Mouse (Mus musculus) midbrain, embryonic 11.5 days (tissue): ENCODE results near the gene Magix. TPM values are rescaled to one million over a fixed set of nuclear protein-coding genes. Genes with fewer than 3 reads are reported as not detected.

Experiments
- ATAC-seq: fragments of 200-750 bp; cut with Nextera tagmentation; 2 replicates; pipeline ENCODE4 v1.8.0; 2017; ENCODE audit warnings: moderate TSS enrichment, moderate library complexity; ENCODE audit not compliant: low FRiP score
- DNase-seq: peaks from one replicate; pipeline ENCODE4 v3.0.0; 2015; ENCODE audit warnings: low spot score; ENCODE audit errors: missing footprints
- H3K27ac ChIP-seq: fragments of 300-500 bp; sonication (generic); 2 replicates; pipeline ENCODE4 v1.5.1; 2014; ENCODE audit warnings: low read depth, low read length
- H3K27me3 ChIP-seq: fragments of 300-500 bp; sonication (generic); 2 replicates; pipeline ENCODE4 v1.6.1; 2014; ENCODE audit warnings: mild to moderate bottlenecking, low read length, moderate library complexity, mixed read lengths; ENCODE audit not compliant: control insufficient read depth, insufficient read depth
- H3K36me3 ChIP-seq: fragments of 300-500 bp; sonication (generic); 2 replicates; pipeline ENCODE4 v1.6.1; 2014; ENCODE audit warnings: mild to moderate bottlenecking, low read length, moderate library complexity, mixed read lengths; ENCODE audit not compliant: control insufficient read depth, insufficient read depth
- H3K4me1 ChIP-seq: fragments of 300-500 bp; sonication (generic); 2 replicates; pipeline ENCODE4 v1.6.1; 2014; ENCODE audit warnings: low read length; ENCODE audit not compliant: control insufficient read depth, insufficient read depth
- H3K4me2 ChIP-seq: fragments of 300-500 bp; sonication (generic); 2 replicates; pipeline ENCODE4 v1.6.1; 2014; ENCODE audit warnings: mild to moderate bottlenecking, moderate library complexity
- H3K4me3 ChIP-seq: fragments of 300-500 bp; sonication (generic); 2 replicates; pipeline ENCODE4 v1.5.1; 2014; ENCODE audit warnings: low read depth, low read length
- H3K9ac ChIP-seq: fragments of 300-500 bp; sonication (generic); 2 replicates; pipeline ENCODE4 v1.6.1; 2014; ENCODE audit warnings: low read length
- H3K9me3 ChIP-seq: fragments of 300-500 bp; sonication (generic); 2 replicates; pipeline ENCODE4 v1.6.1; 2016; ENCODE audit warnings: low read length; ENCODE audit not compliant: control insufficient read depth
- WGBS: fragments of 180-500 bp; shearing (Covaris S2); extraction: QIAGEN DNeasy Blood & Tissue Kit; methylation state at CpG from one replicate; pipeline ENCODE4 v1.1.7; 2014; 5-methylcytosine and 5-hydroxymethylcytosine counted together
- polyA plus RNA-seq: library from polyadenylated mRNA; unstranded; fragments of >200 nt; fragmentation: Nextera tagmentation; extraction: Ambion mirVana; gene quantifications from 2 replicates; pipeline ENCODE4 v1.2.1, GENCODE M21; 2014

Gene Magix
- polyA plus RNA-seq, 1 experiment from 2014 or later = not detected

DNA sequence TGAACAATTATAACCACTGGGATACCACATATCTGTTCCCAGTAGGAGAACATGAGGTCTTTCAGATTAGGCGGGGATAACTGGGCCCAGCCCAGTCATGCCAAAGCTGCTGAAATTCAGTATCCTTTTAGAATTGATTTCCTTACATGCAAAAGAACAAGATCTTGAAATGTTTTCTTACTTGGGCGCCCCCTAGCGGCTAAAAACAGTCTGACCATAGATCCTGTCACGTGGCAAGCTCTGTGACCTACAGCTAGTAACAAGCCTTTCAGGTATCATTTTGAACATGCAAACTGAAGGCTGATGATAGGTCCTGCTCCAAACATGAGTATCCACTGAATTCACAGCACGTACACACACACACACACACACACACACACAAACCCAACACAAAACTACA is 35.7 kb downstream of the Magix start:
- peak; percentile 95 for DNase-seq
- WGBS = 7% methylated on average over 5 of the region's 5 CpGs
- no peaks in the 10 kb centered on the region for H3K4me1 ChIP-seq

GRCm38 (mm10) chrX:7640785-7641184 is 40.3 kb downstream of the Magix start:
- Histone ChIP-seq H3K9ac (no peak overlapping the region), H3K4me3 (no peak overlapping the region), H3K27ac (no peak overlapping the region), H3K4me2 (0 out of 2 replicates have a peak overlapping the region, but pooled peaks have one; percentile 4), H3K9me3 (no peaks in the 10 kb centered on the region), H3K36me3 (no peaks in the 10 kb centered on the region), H3K27me3 (no peaks in the 10 kb centered on the region), H3K4me1 (no peaks in the 10 kb centered on the region)
- ATAC-seq (no peak), DNase-seq (no peak)
- 49% methylated on average over 12 of the region's 12 CpGs for WGBS

More for the DNA sequence above, 35.7 kb downstream of the Magix start:
- Histone ChIP-seq H3K4me2 (no peak overlapping the region), H3K9me3 (no peaks in the 10 kb centered on the region), H3K27ac (no peak overlapping the region), H3K36me3 (no peaks in the 10 kb centered on the region), H3K27me3 (no peaks in the 10 kb centered on the region), H3K4me3 (no peak overlapping the region), H3K9ac (no peak overlapping the region)
- ATAC-seq = no peak

GRCm38 (mm10) chrX:7639536-7640325 is 41.3 kb downstream of the Magix start:
- Histone ChIP-seq H3K4me3 (peak overlapping the region; percentile 45), H3K27ac (no peak overlapping the region), H3K4me2 (peak overlapping the region; percentile 51), H3K36me3 (no peaks in the 10 kb centered on the region), H3K9ac (peak overlapping the region; percentile 60), H3K9me3 (no peaks in the 10 kb centered on the region), H3K4me1 (no peaks in the 10 kb centered on the region), H3K27me3 (no peaks in the 10 kb centered on the region)
- DNase-seq = no peak
- ATAC-seq = peak; percentile 31; the same call in 1 of the 2 replicates
- 20% methylated on average over 13 of the region's 13 CpGs for WGBS

DNA sequence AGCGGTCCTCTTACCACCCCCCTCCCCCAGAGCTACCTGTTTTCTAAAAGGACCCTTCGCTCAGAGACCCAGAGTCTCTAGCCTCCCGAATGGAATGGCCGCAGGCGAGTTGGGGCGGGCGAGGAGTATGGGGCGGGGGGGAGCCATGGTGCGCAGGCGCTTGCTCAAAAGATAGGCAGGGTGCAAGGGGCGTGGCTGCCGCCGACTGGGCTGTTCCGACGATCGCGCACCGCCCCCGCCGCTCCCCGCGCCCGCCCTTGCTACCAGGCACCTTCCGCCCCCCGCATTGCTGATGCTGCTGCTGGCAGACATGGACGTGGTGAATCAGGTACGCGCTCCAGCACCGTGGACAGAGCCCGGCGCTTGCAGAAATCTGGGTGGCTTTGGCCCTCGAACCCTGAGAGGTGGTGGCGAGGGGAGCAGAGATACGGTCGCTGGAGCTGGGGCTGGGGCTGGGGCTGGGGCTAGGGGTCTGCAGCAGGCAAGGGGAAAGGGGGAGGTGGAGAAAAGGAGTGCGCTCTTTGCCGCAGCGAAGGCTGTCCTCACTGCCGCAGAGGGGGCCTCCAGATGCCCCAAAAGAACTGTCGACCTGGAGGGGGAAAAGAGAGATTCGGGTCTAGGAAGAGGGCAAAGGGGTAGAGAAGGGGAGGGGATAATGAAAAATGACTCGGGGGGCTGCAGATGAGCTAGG is 42.5 kb downstream of the Magix start, which contains the start of gene Syp:
TSS of gene Syp (plus strand) at position 71 of the 691 bp plus-strand sequence.
- Histone ChIP-seq H3K27ac (no peak within 1 kb of the TSS), H3K27me3 (no peaks in the 10 kb centered on the region), H3K9me3 (no peaks in the 10 kb centered on the region), H3K36me3 (no peaks in the 10 kb centered on the region), H3K9ac (peak within 1 kb of the TSS; percentile 60), H3K4me1 (no peaks in the 10 kb centered on the region), H3K4me3 (peak within 1 kb of the TSS; percentile 45), H3K4me2 (peak within 1 kb of the TSS; percentile 51)
- peak; percentile 89 for ATAC-seq
- DNase-seq = peak; percentile 98
- 17% methylated on average over 40 of the region's 42 CpGs for WGBS

GRCm38 (mm10) chrX:7635101-7635500 is 46.0 kb downstream of the Magix start:
- H3K27me3 ChIP-seq = no peaks in the 10 kb centered on the region
- H3K9ac ChIP-seq = no peak overlapping the region
- no peak for DNase-seq
- no peak for ATAC-seq
- H3K36me3 ChIP-seq = no peaks in the 10 kb centered on the region
- 75% methylated on average over 3 of the region's 3 CpGs for WGBS
- H3K27ac ChIP-seq = no peak overlapping the region
- no peaks in the 10 kb centered on the region for H3K4me1 ChIP-seq
- no peak overlapping the region for H3K4me2 ChIP-seq
- no peak overlapping the region for H3K4me3 ChIP-seq
- no peaks in the 10 kb centered on the region for H3K9me3 ChIP-seq

GRCm38 (mm10) chrX:7632560-7632959 is 48.5 kb downstream of the Magix start:
- no peaks in the 10 kb centered on the region for H3K4me1 ChIP-seq
- H3K27me3 ChIP-seq = no peaks in the 10 kb centered on the region
- H3K36me3 ChIP-seq = no peaks in the 10 kb centered on the region
- DNase-seq (no peak), ATAC-seq (no peak)
- no peak overlapping the region for H3K9ac ChIP-seq
- H3K4me2 ChIP-seq = no peak overlapping the region
- no peaks in the 10 kb centered on the region for H3K9me3 ChIP-seq
- WGBS = 88% methylated on average over 6 of the region's 6 CpGs
- H3K4me3 ChIP-seq = no peak overlapping the region
- no peak overlapping the region for H3K27ac ChIP-seq

Other genes with a start within 250 kb of the Magix start
- 0.04 and 0.30 TPM in 2 replicates for gene Foxp3, start 107.6 kb downstream of the Magix start, polyA plus RNA-seq
- gene Ppp1r3f, start 107.0 kb downstream of the Magix start, polyA plus RNA-seq = 1.8 and 2.0 TPM in 2 replicates
- gene Ccdc22, start 75.7 kb downstream of the Magix start, polyA plus RNA-seq = 22.8 and 27.2 TPM in 2 replicates
- 0.06 TPM in 1 of 2 replicates, not detected in the other for gene Cacna1f, start 74.2 kb downstream of the Magix start, polyA plus RNA-seq
- 10.3 and 10.9 TPM in 2 replicates for gene Syp, start 42.8 kb downstream of the Magix start, polyA plus RNA-seq
- 1.1 and 2.2 TPM in 2 replicates for gene Prickle3, start 24.0 kb downstream of the Magix start, polyA plus RNA-seq
- gene Plp2, start 9.9 kb downstream of the Magix start, polyA plus RNA-seq = 36.3 and 36.9 TPM in 2 replicates
- gene Gpkow, start 15.9 kb upstream of the Magix start, polyA plus RNA-seq = 42.8 and 44.4 TPM in 2 replicates
- 12.8 and 14.1 TPM in 2 replicates for gene Wdr45, start 33.1 kb upstream of the Magix start, polyA plus RNA-seq
- 0.22 TPM in 1 of 2 replicates, not detected in the other for gene Gm45208, start 41.0 kb upstream of the Magix start, polyA plus RNA-seq
- 97.5 and 106 TPM in 2 replicates for gene Praf2, start 47.2 kb upstream of the Magix start, polyA plus RNA-seq
- 15.8 and 24.1 TPM in 2 replicates for gene Ccdc120, start 69.7 kb upstream of the Magix start, polyA plus RNA-seq
- 19.4 and 20.6 TPM in 2 replicates for gene Tfe3, start 81.3 kb upstream of the Magix start, polyA plus RNA-seq
- gene Gripap1, start 108.5 kb upstream of the Magix start, polyA plus RNA-seq = 51.7 and 52.0 TPM in 2 replicates
- gene Kcnd1, start 141.0 kb upstream of the Magix start, polyA plus RNA-seq = 0.86 and 1.1 TPM in 2 replicates
- 33.9 and 34.8 TPM in 2 replicates for gene Otud5, start 160.1 kb upstream of the Magix start, polyA plus RNA-seq
- 13.2 and 13.3 TPM in 2 replicates for gene Pim2, start 197.0 kb upstream of the Magix start, polyA plus RNA-seq
- 10.1 and 11.2 TPM in 2 replicates for gene Slc35a2, start 202.8 kb upstream of the Magix start, polyA plus RNA-seq
- 143 and 160 TPM in 2 replicates for gene Pqbp1, start 218.0 kb upstream of the Magix start, polyA plus RNA-seq
- 163 and 179 TPM in 2 replicates for gene Timm17b, start 218.1 kb upstream of the Magix start, polyA plus RNA-seq
- not detected in 2 replicates for gene Gm10491, start 226.6 kb upstream of the Magix start, polyA plus RNA-seq
- gene Gm10490, start 228.3 kb upstream of the Magix start, polyA plus RNA-seq = not detected in 2 replicates
- 21.9 and 26.9 TPM in 2 replicates for gene Pcsk1n, start 238.6 kb upstream of the Magix start, polyA plus RNA-seq
- not detected in 2 replicates for gene Eras, start 247.4 kb upstream of the Magix start, polyA plus RNA-seq